Mouse (Mus musculus): ENCODE results near the gene Tmem104. TPM values are rescaled to one million over a fixed set of nuclear protein-coding genes. Genes with fewer than 3 reads are reported as not detected.

The Tmem104 gene
- total RNA-seq, 2 experiments from 2014 or later: 9.5 to 9.6 TPM

DNA sequence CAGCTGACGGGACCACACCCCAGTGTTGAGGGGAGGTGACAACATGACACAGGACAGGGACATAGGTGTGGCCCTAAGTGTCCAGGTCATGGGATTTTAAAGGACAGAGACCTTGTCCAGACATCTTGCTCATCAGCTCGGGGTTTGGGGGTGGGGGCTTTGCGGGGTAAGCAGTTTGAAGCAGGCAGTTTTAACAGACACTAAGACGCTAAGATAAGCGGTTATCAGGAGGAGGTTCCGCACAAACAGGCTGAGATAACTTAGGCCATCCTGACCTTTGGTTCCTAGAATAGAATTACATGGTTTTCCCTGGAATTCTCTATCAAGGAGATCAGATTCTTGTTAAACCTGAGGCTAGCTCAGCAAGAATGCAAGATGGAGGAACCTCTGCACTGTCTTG is 7.4 kb downstream of the Tmem104 start:
- intact Hi-C loops (cut with DNase I): no loop called here
- DNase-seq: no peak

DNA sequence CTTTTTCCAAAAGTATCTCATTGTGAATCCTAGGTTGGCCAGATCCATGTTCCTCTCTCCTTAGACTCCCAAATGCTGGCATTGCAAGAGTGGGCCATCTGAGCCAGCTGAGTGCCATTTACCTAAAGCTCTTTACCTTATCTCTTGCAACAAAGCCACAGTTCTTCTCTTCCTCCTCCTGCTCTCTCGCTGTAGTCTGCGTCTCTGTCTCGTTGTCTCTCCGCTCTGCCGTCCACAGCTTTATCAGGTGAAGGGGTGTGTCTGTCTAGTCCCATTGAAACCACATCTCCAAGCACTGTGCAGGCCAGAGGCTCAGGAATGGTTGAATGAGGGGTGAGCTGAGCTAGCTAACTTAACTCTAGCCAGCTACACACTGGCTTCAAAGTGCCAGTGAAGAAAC is 8.6 kb downstream of the Tmem104 start:
- intact Hi-C loops (cut with DNase I): no loop called here

DNA sequence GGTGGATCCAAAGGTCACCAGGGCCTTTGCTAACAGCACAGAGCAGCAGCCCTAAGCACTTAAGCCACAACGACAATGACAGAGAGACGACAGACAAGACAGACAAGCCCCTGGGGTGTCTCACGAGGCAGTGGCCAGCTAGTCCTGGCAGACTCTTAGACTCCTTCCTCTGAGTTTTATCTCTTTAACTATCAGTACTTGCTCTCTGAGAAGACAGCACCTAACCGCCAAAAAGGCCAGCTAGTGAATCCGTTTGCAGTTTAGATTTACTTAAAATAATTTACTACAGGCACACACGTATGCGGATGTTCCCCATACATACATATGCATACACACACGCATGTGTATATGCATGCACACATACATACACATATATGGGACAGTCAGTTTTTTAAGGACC is 10.3 kb downstream of the Tmem104 start:
- intact Hi-C loops (cut with DNase I): no loop called here
- no peak for DNase-seq

More for the DNA sequence above, 8.6 kb downstream of the Tmem104 start:
- DNase-seq: no peak

DNA sequence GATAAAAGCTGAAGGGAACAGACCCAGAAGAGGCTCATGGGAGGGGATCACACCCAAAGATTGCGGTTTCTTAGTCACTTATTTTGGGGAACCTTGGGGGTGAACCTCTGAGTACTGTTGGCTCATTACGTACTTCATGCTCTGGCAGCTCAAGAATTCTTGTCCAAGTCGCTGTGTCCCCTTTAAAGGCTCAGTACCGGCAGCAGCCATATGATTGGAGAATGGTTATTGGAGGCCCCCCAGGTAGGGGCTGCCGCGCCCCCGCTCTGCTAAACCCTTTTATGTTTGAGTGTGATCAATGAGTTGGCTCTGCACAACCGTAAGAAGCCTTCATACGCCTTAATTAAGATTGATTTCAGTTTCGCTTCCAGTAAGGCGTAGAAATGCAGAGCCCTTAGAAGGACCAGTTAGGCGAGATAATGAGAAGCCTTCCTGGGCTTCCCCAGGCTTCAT is 11.7 kb downstream of the Tmem104 start:
- no peak for DNase-seq
- intact Hi-C loops (cut with DNase I): no loop called here

DNA sequence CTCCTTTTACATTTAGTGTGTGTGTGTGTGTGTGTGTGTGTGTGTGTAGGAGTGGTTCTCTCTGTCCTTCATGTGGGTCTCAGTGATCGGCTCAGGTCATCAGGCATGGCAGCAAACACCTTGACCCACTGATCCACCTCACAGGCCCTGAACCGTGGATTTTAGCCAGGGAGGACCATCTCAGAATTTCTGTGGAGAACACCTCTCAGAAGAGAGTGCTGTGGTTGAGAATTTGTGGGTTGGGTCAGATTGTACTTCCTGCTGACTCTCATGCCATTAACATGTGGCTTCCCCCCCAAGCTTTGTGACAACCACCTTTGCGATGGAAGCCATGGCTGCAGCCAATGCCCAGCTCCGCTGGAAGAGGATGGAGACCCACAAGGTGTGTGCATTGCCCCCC is 13.2 kb downstream of the Tmem104 start:
- intact Hi-C loops (cut with DNase I): no loop called here
- DNase-seq: no peak

DNA sequence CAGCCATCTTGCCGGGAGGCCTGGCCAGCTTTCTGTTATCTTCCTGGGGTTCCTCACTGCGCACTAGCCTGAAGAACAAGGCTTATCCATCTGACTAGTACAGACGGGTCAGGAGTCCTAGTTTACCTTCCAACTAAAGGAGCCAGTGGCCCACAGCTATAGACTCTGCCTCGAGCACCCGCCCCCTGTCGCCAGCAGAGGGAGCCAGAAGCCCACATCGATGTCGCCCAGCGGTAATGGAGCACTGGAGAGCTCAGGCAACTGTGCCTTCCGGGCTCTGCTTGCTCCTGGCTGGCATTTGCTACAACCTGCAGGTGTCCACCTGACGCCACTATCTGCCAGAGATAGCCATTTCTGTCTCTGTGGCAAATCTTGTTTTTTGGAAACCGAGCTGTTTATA is 15.0 kb downstream of the Tmem104 start:
- intact Hi-C loops (cut with DNase I): loop anchor here (1.0 to 2.0 kb wide), 4 partner anchors 30 to 152 kb away; no protein-coding TSS in a partner anchor
- DNase-seq: peak; percentile 84 to 90

DNA sequence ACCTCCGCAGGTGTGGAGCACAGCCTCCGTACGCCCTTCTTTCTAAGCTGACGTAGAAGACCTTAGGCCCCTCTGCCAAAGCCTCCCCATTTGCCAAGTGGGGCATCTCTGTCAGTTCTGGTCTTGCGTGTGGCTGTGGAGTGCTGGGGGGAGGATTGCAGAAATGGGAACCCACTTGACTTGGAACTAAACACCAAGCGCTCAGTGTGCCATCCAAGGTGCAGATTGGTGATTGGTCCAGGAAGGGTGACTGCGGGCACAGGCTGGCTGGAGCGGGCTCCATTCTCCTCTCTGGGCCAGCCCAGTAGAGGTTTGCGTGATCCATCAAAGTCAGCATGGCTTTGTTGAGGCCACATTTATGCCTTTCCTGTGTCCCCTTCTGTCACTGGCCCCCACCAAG is 15.5 kb downstream of the Tmem104 start:
- no peak for DNase-seq

DNA sequence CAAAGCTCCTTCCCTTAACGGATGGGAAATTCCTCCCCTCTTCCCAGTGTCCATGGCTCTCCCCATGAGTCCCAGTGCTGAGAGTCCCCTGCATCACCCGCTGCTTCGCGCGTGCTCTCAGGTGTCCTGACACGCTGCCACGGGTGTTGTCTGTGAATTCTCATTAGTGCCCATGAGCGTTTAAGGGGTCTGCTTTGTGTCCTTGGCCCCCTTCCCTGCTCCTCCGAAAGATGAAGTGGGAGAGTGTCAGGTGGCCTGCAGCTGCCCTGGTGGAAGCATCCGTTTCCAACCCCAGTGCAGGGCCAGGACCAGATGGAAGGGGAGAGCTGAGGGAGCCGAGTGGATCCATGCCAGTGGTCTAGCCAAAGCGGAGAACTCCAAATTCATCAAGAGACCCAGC is 20.8 kb downstream of the Tmem104 start:
- intact Hi-C loops (cut with DNase I): no loop called here
- no peak for DNase-seq

More for the DNA sequence above, 15.5 kb downstream of the Tmem104 start:
- intact Hi-C loops (cut with DNase I): loop anchor here (1.0 to 2.0 kb wide), 4 partner anchors 30 to 152 kb away; no protein-coding TSS in a partner anchor

DNA sequence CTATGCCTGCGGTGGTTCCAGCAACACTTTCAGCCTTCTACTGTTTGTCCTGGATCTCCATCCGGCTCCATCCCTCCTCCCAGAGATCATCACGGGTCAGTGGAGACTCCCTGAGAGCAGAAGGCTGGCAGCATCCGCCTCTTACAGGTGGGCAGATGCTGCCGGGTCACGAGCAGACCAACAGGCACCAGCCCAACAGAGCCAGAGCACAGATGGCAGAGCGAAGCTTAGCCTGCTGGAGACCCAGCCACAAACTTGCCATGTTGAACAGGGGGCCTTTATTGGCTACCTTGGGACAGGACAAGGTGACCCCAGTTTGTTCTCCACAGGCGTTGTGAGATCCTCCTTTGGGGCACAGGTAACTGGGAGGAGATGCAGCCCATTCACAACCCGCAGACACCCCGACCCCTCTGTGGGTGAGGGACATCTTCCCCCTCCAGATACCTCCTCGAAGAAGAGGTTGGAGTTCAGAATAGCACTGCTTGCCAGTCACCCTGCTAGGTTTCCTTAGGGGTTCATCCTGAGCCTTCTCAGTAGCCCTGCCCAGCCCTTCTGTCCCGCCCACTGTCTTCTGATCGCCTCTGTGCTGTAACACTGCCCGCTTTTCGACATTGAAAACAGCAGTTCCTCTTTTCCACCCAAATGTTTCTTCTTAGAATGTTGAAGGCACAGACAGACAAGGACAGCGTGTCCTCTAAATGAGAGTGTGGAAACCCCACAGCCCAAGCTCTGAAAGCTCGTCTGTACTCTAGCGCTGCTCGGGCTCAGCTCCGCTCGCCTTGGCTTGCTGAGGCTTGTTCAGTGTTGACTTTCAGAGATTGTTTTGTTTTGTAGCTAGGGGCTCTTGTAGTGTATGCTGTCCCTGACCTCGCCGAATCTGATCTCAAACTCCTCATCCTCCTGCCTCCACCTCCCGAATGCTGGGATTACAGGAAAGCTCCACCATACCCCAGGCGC is 21.8 kb downstream of the Tmem104 start:
- intact Hi-C loops (cut with DNase I): no loop called here
- DNase-seq: no peak

DNA sequence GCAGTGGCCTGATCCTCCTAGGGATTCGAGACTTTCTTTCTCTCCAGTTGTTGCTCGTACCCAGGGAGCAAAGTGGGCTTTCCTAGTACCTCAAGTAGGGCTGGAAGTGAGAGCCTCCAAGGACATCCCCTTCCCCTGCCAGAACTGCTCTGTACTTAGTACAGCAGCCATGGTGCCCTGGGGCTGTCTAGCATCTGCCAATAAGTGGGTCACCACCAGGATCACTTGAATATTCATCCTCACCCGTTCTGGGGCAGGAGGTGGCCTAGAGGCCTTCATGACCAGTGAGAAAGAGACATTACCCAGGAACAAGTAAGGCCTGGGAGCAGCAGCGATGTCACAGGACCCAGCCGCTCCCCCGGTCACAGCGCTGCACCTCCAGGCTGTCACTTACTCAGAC is 22.7 kb downstream of the Tmem104 start:
- DNase-seq: no peak
- intact Hi-C loops (cut with DNase I): no loop called here

DNA sequence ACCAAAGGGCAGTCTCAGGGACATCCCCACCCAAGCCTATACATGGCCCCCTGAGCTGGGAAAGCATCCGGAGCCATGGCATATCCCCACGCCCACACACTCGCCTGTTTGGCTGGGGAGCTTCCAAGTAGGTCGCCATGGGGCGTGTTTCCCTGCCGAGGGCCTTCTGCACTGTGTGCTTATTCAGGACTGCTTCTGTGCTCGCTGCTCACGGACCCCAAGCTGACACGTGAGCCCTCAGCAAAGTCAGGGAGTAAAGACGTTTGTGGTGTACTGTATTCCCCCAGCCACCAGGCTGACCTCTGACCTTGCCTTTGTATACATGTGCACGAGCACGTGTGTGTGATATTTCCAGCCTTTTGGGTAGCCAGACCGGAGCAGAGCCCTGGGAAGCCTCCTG is 24.8 kb downstream of the Tmem104 start:
- intact Hi-C loops (cut with DNase I): no loop called here
- no peak for DNase-seq

DNA sequence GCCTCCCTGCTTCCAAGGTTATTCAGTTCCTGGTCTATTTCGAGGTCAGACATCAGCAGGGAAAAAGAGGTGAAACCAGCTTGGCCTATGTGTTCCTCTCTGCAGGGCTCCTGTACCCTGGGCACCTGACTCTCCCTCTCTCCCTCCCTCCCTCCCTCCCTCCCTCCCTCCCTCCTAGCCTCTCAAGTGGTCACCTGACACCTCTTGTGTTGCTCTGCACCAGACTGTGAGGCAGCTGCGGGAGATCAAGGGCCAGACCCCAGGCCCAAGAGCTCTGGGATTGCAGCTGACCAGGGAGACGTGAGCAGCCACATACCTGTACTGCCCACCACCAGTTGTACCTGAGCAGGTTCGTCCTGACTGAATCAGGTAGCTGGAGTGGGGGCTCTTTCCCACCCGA is 27.8 kb downstream of the Tmem104 start:
- intact Hi-C loops (cut with DNase I): no loop called here
- no peak for DNase-seq

DNA sequence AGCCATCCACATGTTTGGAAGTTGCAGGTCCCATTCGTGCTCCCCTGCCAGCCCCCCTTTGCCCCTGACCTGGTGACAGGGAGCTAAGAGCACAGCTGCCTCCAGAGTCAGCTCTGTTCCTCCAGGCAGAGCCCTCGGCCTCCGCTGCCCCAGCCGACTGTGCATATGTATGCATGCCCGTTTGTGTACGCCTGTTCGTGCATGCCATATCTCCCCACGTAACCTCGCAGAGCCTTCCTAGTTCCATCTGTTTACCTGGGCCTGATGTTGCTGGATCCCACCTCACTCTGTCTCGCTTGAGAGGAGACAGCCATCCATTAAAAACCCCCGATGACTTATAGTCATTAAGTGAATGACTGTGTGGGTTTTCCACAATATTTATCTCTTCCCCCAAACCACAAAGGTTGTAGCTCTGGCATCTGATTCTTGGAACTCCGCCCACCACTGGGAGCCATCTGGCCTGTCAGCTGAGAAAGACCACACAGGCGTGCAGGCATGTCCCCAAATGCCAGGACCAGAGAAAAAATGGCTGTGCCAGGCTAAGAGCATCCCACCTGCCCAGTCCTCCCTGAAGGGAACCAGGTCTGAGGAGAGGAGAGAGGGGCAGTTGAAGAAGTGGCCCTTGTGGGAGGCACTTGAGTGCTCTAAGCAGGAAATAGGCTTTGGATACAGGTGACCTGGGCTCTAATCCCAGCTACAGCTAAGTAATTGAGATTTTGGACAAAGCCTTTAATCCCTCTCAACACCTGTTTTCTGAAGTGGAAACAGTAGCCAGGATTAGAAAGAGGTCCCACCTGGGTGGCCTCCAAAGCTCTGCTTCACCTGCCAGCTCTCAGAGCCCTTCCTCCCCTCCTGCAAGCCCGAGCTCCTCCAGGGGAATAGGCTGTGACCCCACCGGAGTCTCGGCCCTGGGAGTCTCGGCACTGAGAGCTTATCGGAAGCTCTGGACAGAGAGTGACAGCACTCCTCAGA is 30.4 kb downstream of the Tmem104 start:
- no peak for DNase-seq
- intact Hi-C loops (cut with DNase I): no loop called here

DNA sequence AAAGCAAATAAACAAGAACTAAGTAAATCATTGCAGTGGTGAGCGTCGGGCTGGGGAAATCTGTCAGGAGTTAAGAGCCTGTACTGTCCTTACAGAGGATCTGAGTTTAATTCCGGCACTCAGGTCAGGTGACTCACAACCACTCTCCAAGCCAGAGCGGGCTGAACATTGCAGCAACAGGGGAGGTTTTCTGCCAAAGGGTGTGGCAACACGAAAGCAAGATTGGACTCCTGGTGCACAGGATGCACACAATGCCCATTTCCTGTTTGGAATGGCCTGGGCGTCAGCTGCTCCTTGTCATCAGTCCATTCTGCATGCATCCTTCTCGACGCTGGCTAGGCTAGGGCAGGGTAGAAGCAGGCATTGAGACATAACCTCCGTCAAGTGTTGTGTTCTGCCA is 32.0 kb downstream of the Tmem104 start:
- peak; percentile 50 to 57 for DNase-seq
- intact Hi-C loops (cut with DNase I): no loop called here

DNA sequence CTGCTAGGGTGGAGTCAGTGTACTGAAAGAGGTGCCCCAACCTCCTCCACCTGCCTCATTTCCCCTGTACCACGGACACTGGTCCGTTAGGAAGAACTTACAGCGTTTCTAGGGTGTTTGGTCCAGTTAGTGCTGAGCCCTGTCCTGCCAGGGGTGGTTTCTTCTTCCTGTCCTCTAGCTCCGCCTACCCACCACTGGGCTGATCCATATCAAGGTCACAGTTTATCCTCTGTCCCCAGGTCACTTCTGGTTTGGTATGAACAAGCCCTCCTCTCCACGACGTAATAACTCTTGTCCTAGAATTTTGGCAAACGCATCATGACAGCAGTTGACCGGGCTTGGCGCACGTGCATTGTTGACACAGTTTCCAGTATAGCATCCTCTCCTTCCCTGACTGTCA is 32.4 kb downstream of the Tmem104 start:
- intact Hi-C loops (cut with DNase I): loop anchor here (10.0 kb wide), 1 partner anchor 365 kb away; the partner anchor contains the start of gene Gprc5c
- DNase-seq: no peak

DNA sequence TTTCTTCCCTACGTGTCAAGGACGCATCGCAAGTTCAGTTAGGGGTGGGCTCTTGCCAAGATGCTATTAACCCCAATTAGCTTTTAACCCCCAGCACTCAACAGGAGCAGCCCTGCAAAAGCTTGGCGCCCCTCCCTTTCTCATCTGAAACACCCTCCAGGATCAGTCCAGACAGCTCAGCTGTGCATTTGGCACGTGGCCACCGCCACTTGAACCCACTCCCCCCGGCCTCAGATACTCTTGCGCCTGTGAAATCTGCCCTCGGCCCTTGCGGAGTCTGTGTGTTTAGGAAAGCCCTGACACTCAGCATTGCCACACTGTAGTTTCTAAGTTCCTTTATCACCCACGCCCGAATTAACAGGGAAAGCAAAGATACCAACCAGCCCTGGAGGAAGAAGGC is 34.8 kb downstream of the Tmem104 start:
- DNase-seq: peak in 1 of 2 experiments; percentile 33
- intact Hi-C loops (cut with DNase I): loop anchor here (10.0 kb wide), 1 partner anchor 367 kb away; the partner anchor contains the start of gene Gprc5c

DNA sequence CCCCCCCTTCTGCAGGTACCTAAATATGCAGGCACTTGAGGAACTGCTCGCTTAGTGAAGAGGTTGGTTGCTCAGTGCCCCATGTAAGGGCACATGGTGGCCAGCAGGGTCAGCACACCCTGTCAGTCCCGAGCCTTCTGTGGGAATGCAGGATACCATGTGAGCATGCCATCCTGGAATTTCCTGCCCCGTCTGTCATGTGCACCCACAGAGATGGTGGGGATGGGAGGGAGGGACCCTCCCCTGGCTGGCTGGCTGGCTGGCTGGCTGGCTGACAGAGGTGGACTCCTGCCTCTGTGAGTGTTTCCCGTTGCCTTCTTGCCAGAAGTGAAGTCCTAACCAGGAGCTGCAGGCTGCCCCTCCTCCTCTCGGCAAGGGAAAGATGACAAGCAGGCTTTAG is 35.3 kb downstream of the Tmem104 start:
- intact Hi-C loops (cut with DNase I): loop anchor here (10.0 kb wide), 1 partner anchor 368 kb away; the partner anchor contains the start of gene Gprc5c
- no peak for DNase-seq

DNA sequence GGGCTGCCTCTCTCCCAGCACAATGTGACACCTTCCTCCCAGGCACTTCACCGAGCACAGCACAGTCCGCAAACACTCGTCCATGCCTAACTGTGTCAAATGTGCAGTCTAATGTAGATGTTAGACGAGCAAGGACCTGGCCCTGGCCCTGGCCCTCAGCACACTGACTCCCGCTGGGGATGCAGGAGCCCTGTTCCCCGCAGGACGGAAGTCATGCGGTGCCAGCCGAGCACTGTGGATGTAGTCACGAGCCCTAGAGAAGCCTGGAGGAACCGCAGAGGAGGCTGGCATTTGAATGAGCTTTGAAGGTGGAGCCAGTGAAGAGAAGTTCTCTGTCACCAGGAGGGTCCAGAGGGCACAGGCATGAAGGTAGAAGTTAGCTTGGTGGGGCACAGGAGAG is 36.2 kb downstream of the Tmem104 start:
- intact Hi-C loops (cut with DNase I): loop anchor here (10.0 kb wide), 1 partner anchor 369 kb away; the partner anchor contains the start of gene Gprc5c
- DNase-seq: no peak

DNA sequence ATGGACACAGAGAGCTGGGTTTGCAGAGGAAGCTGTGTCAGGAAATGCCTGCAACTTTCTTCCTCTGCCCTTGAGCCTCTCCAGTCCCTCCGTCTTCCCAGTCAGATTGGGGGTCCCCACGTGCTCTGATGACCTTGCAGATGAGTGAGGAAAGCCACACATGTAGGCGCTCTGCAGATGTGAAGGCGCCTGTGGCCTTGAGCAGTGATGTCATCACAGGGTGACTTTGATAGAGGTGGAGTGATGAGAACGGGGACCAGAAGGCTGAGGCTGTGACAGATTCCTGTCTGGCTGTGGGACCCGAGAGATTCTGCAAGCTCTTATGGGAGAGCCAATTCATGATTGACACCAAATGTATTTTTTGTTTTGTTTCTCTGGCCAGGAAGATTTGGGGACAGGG is 36.6 kb downstream of the Tmem104 start:
- intact Hi-C loops (cut with DNase I): loop anchor here (10.0 kb wide), 1 partner anchor 369 kb away; the partner anchor contains the start of gene Gprc5c

DNA sequence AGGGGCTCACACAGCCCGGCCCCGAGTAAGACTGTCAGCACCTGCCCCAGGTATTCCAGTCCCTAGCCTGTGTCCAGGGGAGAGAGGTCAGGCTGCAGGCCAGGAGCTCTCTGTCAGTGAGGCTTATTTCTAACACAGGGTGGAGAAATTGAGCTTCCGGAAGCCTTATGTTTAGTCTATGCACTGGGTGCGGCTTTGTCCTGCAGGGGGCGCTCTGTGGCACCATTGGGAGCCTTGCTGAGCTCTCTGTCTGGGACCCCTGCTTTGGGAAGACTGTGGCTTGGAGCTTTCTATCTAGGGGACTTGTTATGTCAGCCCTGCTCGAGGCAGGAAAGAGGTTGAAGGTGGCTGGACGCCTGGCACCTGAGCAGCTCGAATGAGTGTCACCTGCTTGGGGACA is 37.6 kb downstream of the Tmem104 start:
- intact Hi-C loops (cut with DNase I): loop anchor here (10.0 kb wide), 1 partner anchor 370 kb away; the partner anchor contains the start of gene Gprc5c
- peak; percentile 55 to 76 for DNase-seq

More for the DNA sequence above, 36.6 kb downstream of the Tmem104 start:
- no peak for DNase-seq
